Mouse (Mus musculus) midbrain, embryonic 15.5 days (tissue): ENCODE results near the gene Pard6a. TPM values are rescaled to one million over a fixed set of nuclear protein-coding genes. Genes with fewer than 3 reads are reported as not detected.

Experiments
- ATAC-seq: fragments of 200-750 bp; cut with Nextera tagmentation; replicated peaks from 2 replicates; pipeline ENCODE4 v1.8.0; 2017; ENCODE audit warnings: moderate TSS enrichment
- H3K27ac ChIP-seq: fragments of 300-500 bp; sonication (generic); 2 replicates; pipeline ENCODE4 v1.5.1; 2015; ENCODE audit warnings: mild to moderate bottlenecking, inconsistent platforms
- H3K27me3 ChIP-seq: fragments of 300-500 bp; sonication (generic); replicated peaks from 2 replicates; pipeline ENCODE4 v1.6.1; 2015; ENCODE audit warnings: inconsistent platforms
- H3K36me3 ChIP-seq: fragments of 300-500 bp; sonication (generic); replicated peaks from 2 replicates; pipeline ENCODE4 v1.6.1; 2015; ENCODE audit warnings: inconsistent platforms
- H3K4me1 ChIP-seq: fragments of 300-500 bp; sonication (generic); 2 replicates; pipeline ENCODE4 v1.6.1; 2015; ENCODE audit warnings: inconsistent platforms
- H3K4me2 ChIP-seq: fragments of 300-500 bp; sonication (generic); 2 replicates; pipeline ENCODE4 v1.6.1; 2015; ENCODE audit warnings: inconsistent platforms, mild to moderate bottlenecking, moderate library complexity
- H3K4me3 ChIP-seq: fragments of 300-500 bp; sonication (generic); 2 replicates; pipeline ENCODE4 v1.5.1; 2015; ENCODE audit warnings: mild to moderate bottlenecking, inconsistent platforms
- H3K9ac ChIP-seq: fragments of 300-500 bp; sonication (generic); 2 replicates; pipeline ENCODE4 v1.6.1; 2015; ENCODE audit warnings: mild to moderate bottlenecking, inconsistent platforms
- H3K9me3 ChIP-seq: fragments of 300-500 bp; sonication (generic); 2 replicates; pipeline ENCODE4 v1.6.1; 2016; ENCODE audit warnings: inconsistent platforms
- WGBS: fragments of 180-500 bp; shearing (Covaris S2); methylation state at CpG from one replicate; pipeline ENCODE4 v1.1.7; 2015; ENCODE audit warnings: mixed read lengths; 5-methylcytosine and 5-hydroxymethylcytosine counted together
- polyA plus RNA-seq: library from polyadenylated mRNA; unstranded; fragments of >200 nt; fragmentation: Nextera tagmentation; extraction: Ambion mirVana; gene quantifications from 2 replicates; pipeline ENCODE4 v1.2.1, GENCODE M21; 2015

Pard6a gene
- polyA plus RNA-seq, 1 experiment from 2014 or later: 51.8 TPM

DNA sequence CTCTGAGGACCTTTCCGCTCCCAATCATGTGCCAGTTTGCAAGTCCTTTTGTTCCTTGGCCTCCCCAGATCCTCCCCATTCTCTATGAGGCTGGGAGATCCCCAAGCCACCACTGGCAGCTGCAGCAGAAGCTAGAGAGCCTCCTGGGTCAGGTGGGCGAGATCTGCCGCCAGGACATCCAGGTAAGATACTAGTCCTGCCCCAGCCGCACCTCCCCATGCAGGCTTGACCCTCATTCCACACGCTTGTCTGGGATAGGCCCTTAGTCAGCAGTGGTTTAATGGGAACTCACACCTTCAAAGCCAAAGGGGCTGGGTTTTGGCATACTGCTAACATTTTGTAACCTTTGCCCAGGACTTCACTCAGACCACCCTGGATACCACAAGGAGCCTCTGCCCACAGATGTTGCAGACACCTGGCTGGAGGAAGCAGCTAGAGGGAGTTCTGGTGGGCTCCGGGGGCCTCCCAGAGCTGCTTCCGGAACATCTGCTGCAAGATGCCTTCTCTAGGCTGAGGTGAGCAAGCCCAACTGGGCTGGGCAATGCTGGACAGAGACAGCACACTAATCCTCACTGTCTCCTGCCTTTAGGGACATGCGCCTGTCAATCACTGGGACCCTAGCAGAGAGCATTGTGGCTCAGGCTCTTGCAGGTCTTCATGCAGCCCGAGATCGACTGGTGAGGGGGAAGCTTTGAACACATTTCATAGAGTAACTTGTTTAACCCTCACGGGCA lies 8.3 kb upstream of the Pard6a start:
- Histone ChIP-seq H3K27ac (no peak overlapping the region), H3K9ac (no peak overlapping the region), H3K4me1 (peaks cover 14% of the 10 kb centered on the region), H3K36me3 (peaks cover 9% of the 10 kb centered on the region), H3K4me2 (no peak overlapping the region), H3K27me3 (no peaks in the 10 kb centered on the region), H3K4me3 (no peak overlapping the region), H3K9me3 (no peaks in the 10 kb centered on the region)
- WGBS: 95% methylated on average over 11 of the region's 11 CpGs
- no peak for ATAC-seq

DNA sequence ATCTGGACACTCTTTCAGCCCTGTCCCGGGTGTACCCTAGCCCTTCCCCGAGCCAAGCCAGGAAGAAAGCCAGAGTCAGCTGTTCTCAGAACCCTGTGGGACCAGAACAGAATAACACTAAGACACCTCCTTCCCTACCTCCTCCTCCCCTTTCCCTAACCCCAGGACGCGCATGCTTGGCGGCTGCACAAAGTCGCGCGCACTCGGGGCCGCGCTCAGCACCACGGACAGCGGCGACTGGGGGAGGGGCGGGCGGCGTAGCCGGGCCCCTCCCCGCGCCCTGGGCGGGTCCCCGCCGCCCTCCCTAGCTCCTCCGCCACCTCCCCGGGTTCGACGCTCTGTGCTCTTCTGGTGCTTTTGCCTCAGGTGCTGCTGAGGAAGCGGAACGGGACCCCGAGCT lies 7.3 kb upstream of the Pard6a start:
- Histone ChIP-seq H3K4me1 (peaks cover 14% of the 10 kb centered on the region), H3K4me3 (peak overlapping the region; percentile 59), H3K9me3 (no peaks in the 10 kb centered on the region), H3K27ac (peak overlapping the region; percentile 85), H3K4me2 (peak overlapping the region; percentile 64), H3K9ac (peak overlapping the region; percentile 64), H3K27me3 (no peaks in the 10 kb centered on the region), H3K36me3 (peaks cover 19% of the 10 kb centered on the region)
- ATAC-seq: peak; percentile 72
- WGBS: 4% methylated on average over 30 of the region's 30 CpGs

GRCm38 (mm10) chr8:105694051-105694799 lies 6.7 kb upstream of the Pard6a start:
- Histone ChIP-seq H3K27me3 (no peaks in the 10 kb centered on the region), H3K27ac (peak overlapping the region; percentile 85), H3K4me1 (peaks cover 14% of the 10 kb centered on the region), H3K4me3 (peak overlapping the region; percentile 59), H3K4me2 (peak overlapping the region; percentile 64), H3K9me3 (no peaks in the 10 kb centered on the region), H3K36me3 (peaks cover 20% of the 10 kb centered on the region), H3K9ac (peak overlapping the region; percentile 64)
- 6% methylated on average over 40 of the region's 40 CpGs for WGBS
- peak; percentile 61 for ATAC-seq

GRCm38 (mm10) chr8:105695080-105695780 lies 5.7 kb upstream of the Pard6a start:
- Histone ChIP-seq H3K4me3 (peak overlapping the region; percentile 59), H3K36me3 (peaks cover 20% of the 10 kb centered on the region), H3K9ac (peak overlapping the region; percentile 64), H3K4me1 (peaks cover 23% of the 10 kb centered on the region), H3K27ac (peak overlapping the region; percentile 85), H3K9me3 (no peaks in the 10 kb centered on the region), H3K27me3 (no peaks in the 10 kb centered on the region), H3K4me2 (peak overlapping the region; percentile 64)
- no peak for ATAC-seq
- WGBS: 81% methylated on average over 30 of the region's 30 CpGs

- Histone ChIP-seq H3K27ac (no peak overlapping the region), H3K36me3 (peaks cover 20% of the 10 kb centered on the region), H3K9ac (no peak overlapping the region), H3K4me3 (no peak overlapping the region), H3K27me3 (no peaks in the 10 kb centered on the region), H3K4me2 (no peak overlapping the region), H3K9me3 (no peaks in the 10 kb centered on the region), H3K4me1 (peaks cover 32% of the 10 kb centered on the region)
- 90% methylated on average over 17 of the region's 17 CpGs for WGBS
- ATAC-seq: no peak
Observed at GRCm38 (mm10) chr8:105697196-105697780, 3.7 kb upstream of the Pard6a start.

DNA sequence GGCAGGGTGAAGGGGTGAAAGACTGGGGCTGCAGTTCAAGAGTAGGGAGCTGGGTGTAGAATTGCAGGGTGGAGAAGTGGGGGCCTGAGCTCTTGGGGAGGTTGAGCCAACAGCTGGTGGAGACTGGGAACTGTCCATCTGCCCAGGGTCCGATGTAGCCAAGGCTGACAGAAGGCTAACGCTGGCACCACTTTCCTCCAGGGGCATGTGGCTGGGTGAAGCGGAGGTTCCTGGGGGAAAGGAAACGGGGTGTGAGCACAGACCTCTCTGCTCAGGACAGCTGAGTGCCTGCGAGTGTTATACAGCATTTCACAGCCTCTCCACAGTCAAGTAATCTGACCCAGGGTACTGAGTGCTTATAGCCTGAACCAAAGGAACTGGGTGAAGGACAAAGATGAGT lies 2.2 kb upstream of the Pard6a start:
- Histone ChIP-seq H3K4me1 (peaks cover 37% of the 10 kb centered on the region), H3K36me3 (peaks cover 20% of the 10 kb centered on the region), H3K27ac (no peak overlapping the region), H3K4me3 (no peak overlapping the region), H3K9me3 (no peaks in the 10 kb centered on the region), H3K4me2 (no peak overlapping the region), H3K9ac (no peak overlapping the region), H3K27me3 (no peaks in the 10 kb centered on the region)
- no peak for ATAC-seq
- 91% methylated on average over 5 of the region's 5 CpGs for WGBS

GRCm38 (mm10) chr8:105699488-105700215 lies 1.3 kb upstream of the Pard6a start:
- ATAC-seq: no peak
- peaks cover 34% of the 10 kb centered on the region for H3K4me1 ChIP-seq
- peak overlapping the region; percentile 59 for H3K9ac ChIP-seq
- H3K27me3 ChIP-seq: no peaks in the 10 kb centered on the region
- peak overlapping the region; percentile 64 for H3K4me3 ChIP-seq
- peaks cover 20% of the 10 kb centered on the region for H3K36me3 ChIP-seq
- H3K27ac ChIP-seq: 0 out of 2 replicates have a peak overlapping the region, but pooled peaks have one; percentile 92
- WGBS: 90% methylated on average over 11 of the region's 11 CpGs
- peak overlapping the region; percentile 85 for H3K4me2 ChIP-seq
- no peaks in the 10 kb centered on the region for H3K9me3 ChIP-seq

DNA sequence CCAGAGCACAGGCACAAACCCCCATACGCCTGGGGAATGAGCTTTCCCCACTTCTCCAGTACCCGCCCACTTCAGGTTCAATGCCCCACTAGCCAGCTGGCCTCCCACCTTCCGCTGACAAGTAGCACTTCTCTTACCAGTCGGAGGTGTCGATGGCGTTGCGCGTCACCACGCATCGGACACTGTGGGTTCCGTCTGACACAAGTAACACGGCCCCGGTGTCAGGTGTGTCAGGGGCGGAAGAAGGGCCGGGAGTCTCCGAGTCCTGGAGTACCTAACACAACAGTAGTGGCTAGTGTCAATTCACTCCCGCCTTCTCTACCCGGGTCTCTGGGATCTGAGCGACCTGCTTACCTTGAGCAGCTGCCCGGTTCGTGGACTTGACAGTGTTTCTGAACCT lies 382 bp upstream of the Pard6a start:
- peaks cover 20% of the 10 kb centered on the region for H3K36me3 ChIP-seq
- WGBS: under 1% methylated on average over 21 of the region's 21 CpGs
- peak overlapping the region; percentile 92 for H3K27ac ChIP-seq
- H3K27me3 ChIP-seq: no peaks in the 10 kb centered on the region
- peaks cover 25% of the 10 kb centered on the region for H3K4me1 ChIP-seq
- H3K9ac ChIP-seq: peak overlapping the region; percentile 59
- peak overlapping the region; percentile 64 for H3K4me3 ChIP-seq
- ATAC-seq: peak; percentile 41; the same call in 1 of the 2 replicates
- peak overlapping the region; percentile 85 for H3K4me2 ChIP-seq
- H3K9me3 ChIP-seq: no peaks in the 10 kb centered on the region

DNA sequence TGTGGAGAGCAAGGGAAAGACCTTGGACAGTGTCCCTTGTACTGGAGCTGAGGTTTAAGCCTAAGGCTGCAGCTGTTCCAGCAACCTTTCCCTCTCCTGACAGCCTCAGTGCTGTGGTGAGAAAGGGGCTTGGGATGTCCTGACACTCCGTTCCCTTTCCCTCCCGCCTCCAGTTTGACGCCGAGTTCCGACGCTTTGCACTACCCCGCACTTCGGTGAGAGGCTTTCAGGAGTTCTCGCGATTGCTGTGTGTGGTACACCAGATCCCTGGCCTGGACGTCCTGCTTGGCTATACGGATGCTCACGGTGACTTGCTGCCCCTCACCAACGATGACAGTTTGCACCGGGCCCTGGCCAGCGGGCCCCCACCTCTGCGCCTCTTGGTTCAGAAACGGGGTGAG lies 1.1 kb downstream of the Pard6a start:
- Histone ChIP-seq H3K27me3 (no peaks in the 10 kb centered on the region), H3K4me2 (peak overlapping the region; percentile 85), H3K9ac (peak overlapping the region; percentile 67), H3K27ac (peak overlapping the region; percentile 92), H3K4me3 (peak overlapping the region; percentile 64), H3K4me1 (peaks cover 26% of the 10 kb centered on the region), H3K36me3 (peaks cover 17% of the 10 kb centered on the region), H3K9me3 (no peaks in the 10 kb centered on the region)
- 36% methylated on average over 18 of the region's 18 CpGs for WGBS
- peak; percentile 24 for ATAC-seq

GRCm38 (mm10) chr8:105702731-105703415 lies 1.9 kb downstream of the Pard6a start:
- H3K4me1 ChIP-seq: peaks cover 34% of the 10 kb centered on the region
- no peak overlapping the region for H3K9ac ChIP-seq
- H3K9me3 ChIP-seq: no peaks in the 10 kb centered on the region
- H3K27me3 ChIP-seq: no peaks in the 10 kb centered on the region
- 91% methylated on average over 24 of the region's 24 CpGs for WGBS
- H3K4me3 ChIP-seq: no peak overlapping the region
- peak overlapping the region; percentile 85; the same call in 1 of the 2 replicates for H3K4me2 ChIP-seq
- ATAC-seq: no peak
- H3K36me3 ChIP-seq: peaks cover 8% of the 10 kb centered on the region
- no peak overlapping the region for H3K27ac ChIP-seq
